8 mouse cellular contexts compared by ENCODE assay signal in the genomic region with DNA sequence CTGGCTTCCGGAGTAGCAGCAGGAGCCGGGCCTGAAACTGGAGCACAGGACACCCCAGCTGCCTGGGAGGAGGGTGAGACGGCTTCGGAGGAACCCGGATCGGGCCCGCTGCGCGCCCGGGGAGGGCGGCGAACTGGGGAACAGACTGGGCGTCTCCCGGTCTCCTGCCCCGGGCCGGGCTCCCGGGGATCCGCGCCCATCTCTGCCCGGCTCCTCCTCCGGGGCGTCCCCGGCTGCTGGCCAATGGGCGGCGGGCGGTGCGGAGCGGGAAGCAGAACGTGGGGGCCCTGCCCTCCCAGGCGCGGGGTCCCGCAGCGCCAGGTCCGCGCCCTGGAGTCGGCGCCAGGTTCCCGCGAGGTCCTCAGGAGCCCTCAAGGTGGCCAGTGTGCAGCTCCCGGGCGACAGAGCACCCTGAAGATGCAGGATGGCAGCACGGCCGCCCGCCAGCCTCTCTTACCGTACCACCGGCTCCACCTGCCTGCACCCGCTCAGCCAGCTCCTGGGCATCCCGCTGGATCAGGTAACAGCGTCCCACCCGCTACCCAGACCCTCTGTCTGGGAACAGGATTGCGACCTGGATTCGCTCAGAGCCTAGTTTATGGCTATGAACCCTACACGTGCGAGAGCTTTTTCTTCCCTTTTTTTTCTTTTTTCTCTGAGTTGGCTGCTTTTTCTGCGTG. TPM values are rescaled to one million over a fixed set of nuclear protein-coding genes. Genes with fewer than 3 reads are reported as not detected.
DNase-seq lines count a peak whose midpoint lies in the region; ATAC-seq lines count a peak whose summit lies in the region.

Gene Mboat1 (plus strand): TSS at position 247 of the 680 bp plus-strand sequence.

- H3K36me3 ChIP-seq in intestine, embryonic 16.5 days (ENCODE audit: control insufficient read depth, insufficient read depth, low read length) = no peaks in the 10 kb centered on the region

- H3K27ac ChIP-seq in intestine, embryonic 16.5 days (ENCODE audit: low read length) = peak within 1 kb of the TSS; percentile 34; the same call in 1 of the 2 replicates

- H3K4me2 ChIP-seq in intestine, embryonic 16.5 days (ENCODE audit: low read depth, low read length) = peak within 1 kb of the TSS; percentile 87

- no peaks in the 10 kb centered on the region for H3K27me3 ChIP-seq in intestine, embryonic 16.5 days (replicated peaks; ENCODE audit: control insufficient read depth, insufficient read depth, low read length)

- DNase-seq in adrenal gland, adult 2 months = peak; percentile 93
- DNase-seq in embryo, embryonic 11 days = peak; percentile 77
- no peak for DNase-seq in gonadal fat pad, adult 2 months (ENCODE audit: low read depth)
- DNase-seq in left cerebral cortex, postnatal 25 days (ENCODE audit: low spot score in 2 of 2) = peak; percentile 35 to 44
- DNase-seq in right cerebral cortex, postnatal 14 days = peak; percentile 60
- DNase-seq in urinary bladder, postnatal 25 days (ENCODE audit: low spot score) = peak; percentile 80

- peak; percentile 97 for ATAC-seq in intestine, embryonic 16.5 days
- peak; percentile 98 for ATAC-seq in megakaryocyte-erythroid progenitor cell, adult 5-6 weeks (replicated peaks; ENCODE audit: low FRiP score, low TSS enrichment, poor library complexity, severe bottlenecking)

- H3K9me3 ChIP-seq in intestine, embryonic 16.5 days (ENCODE audit: control insufficient read depth, low read length) = no peaks in the 10 kb centered on the region

- peak within 1 kb of the TSS; percentile 70 for H3K4me3 ChIP-seq in intestine, embryonic 16.5 days (ENCODE audit: low read length)

- peak within 1 kb of the TSS; percentile 77 for H3K9ac ChIP-seq in intestine, embryonic 16.5 days (ENCODE audit: low read depth, low read length)

- under 1% methylated on average over 55 of the region's 55 CpGs for WGBS in intestine, embryonic 16.5 days

- intact Hi-C loops in left cerebral cortex, postnatal 25 days (cut with DNase I) = no loop called here

- no peaks in the 10 kb centered on the region for H3K4me1 ChIP-seq in intestine, embryonic 16.5 days (ENCODE audit: control insufficient read depth, insufficient read depth, low read length)

RNA-seq across cellular contexts. Expression of gene Mboat1, which starts in this region (rescaled TPM):
- 1 to 10 TPM; 3.5 to 7.3 TPM for total RNA-seq in adrenal gland, adult 2 months (2021)
- polyA plus RNA-seq in adrenal gland, adult 2 months (2012; rRNA removed) = 12.9 and 14.2 TPM in 2 replicates
- polyA plus RNA-seq in gonadal fat pad, adult 2 months (2012; rRNA removed) = 38.4 and 62.9 TPM in 2 replicates
- polyA plus RNA-seq in intestine, embryonic 16.5 days (2015; fragmentation: Nextera tagmentation; extraction: Ambion mirVana) = 37.4 and 44.2 TPM in 2 replicates
- under 1 TPM; 0.62 to 0.89 TPM for total RNA-seq in left cerebral cortex, postnatal 25 days (2021)
- 0.87 and 1.2 TPM in 2 replicates for total RNA-seq in megakaryocyte-erythroid progenitor cell, adult 5-6 weeks (2014; fragmentation: Nextera tagmentation)
- total RNA-seq in megakaryocyte-erythroid progenitor cell, adult 5-6 weeks (2017) = 0.38 and 0.65 TPM in 2 replicates

Comparison
In these comparisons a context has a peak if more than half of its experiments do, and no peak if none do; other contexts are left out.
1. Peak in DNase-seq in left cerebral cortex, postnatal 25 days; RNA of the gene not detected or under 1 TPM.